Mouse (Mus musculus): ENCODE results near the gene Mgat4b. TPM values are rescaled to one million over a fixed set of nuclear protein-coding genes. Genes with fewer than 3 reads are reported as not detected.

The Mgat4b gene
- total RNA-seq (2021), result 10 to 100 TPM; 91.2 to 93.0 TPM
- long read RNA-seq, experiment 1, transcript Mgat4b-201 (15 exons, 2,429 nt), result major isoform, 70 of 102 reads
- long read RNA-seq, experiment 1, partial matches to known transcripts, result 5 of 102 reads
- long read RNA-seq, experiment 1, other reads (novel, unspliced or antisense), result 27 of 102 reads
- long read RNA-seq, experiment 2, transcript Mgat4b-201 (15 exons, 2,429 nt), result major isoform, 87 of 125 reads
- long read RNA-seq, experiment 2, partial matches to known transcripts, result 9 of 125 reads
- long read RNA-seq, experiment 2, other reads (novel, unspliced or antisense), result 29 of 125 reads

GRCm38 (mm10) chr11:50210505-50211151, at the start of gene Mgat4b, which contains the start of gene Sqstm1:
Gene Mgat4b, plus strand, starts transcription at chr11:50210890.
Gene Sqstm1, minus strand, starts transcription at chr11:50210827.
- Histone ChIP-seq H3K27ac (peak within 1 kb of the TSS; percentile 100), H3K4me3 (peak within 1 kb of the TSS; percentile 100)
- TF ChIP-seq CTCF (conservative IDR thresholded peaks at IDR 0.05), result peak; percentile 36; the same call in 1 of the 2 replicates
- peak; percentile 67 to 83 for DNase-seq (ENCODE audit: low spot score in 2 of 2)

GRCm38 (mm10) chr11:50161578-50162304, 48.9 kb upstream of the Mgat4b start:
- peak; percentile 90 for TF ChIP-seq CTCF (conservative IDR thresholded peaks at IDR 0.05)
- no peak overlapping the region for H3K27ac ChIP-seq
- DNase-seq (ENCODE audit: low spot score in 2 of 2), result peak in 1 of 2 experiments; percentile 39
- no peak overlapping the region for H3K4me3 ChIP-seq

DNA sequence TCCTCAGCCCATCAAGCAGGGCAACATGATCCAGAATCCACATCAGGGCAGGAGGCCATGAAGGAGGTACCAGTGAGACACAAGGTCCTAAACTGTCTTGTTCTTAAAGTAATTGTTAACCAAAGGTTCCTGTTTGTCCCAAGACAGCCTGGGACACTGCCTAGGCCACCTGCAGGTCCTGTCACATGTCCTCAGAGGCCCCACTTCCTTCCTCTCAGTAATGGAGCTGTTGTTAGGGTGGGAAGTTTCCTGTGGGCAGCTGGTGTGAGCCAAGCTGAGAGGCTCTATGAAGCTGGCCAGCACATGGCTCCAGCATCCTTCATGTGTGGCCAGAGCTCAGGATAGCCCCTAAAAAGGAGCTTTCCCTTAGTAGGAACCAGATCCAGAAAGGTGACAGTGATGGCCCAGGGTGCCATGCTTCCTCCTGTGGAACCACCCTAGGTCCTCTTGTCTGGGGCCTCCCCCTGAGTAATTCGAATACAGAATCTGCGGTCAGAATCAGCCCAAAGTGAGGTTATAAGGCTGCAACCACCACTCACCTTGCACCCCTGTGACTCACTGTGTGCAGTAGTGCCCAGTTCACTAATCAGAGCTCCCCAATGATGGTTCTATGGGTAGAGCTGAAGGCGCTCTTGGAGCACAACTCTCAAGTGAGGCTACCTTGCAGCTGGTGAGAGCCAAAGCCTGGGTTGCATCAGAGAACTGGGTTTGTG, 48.2 kb upstream of the Mgat4b start:
- Histone ChIP-seq H3K27ac (no peak overlapping the region), H3K4me3 (no peak overlapping the region)
- no peak for DNase-seq (ENCODE audit: low spot score in 2 of 2)
- TF ChIP-seq CTCF (conservative IDR thresholded peaks at IDR 0.05), result no peak

DNA sequence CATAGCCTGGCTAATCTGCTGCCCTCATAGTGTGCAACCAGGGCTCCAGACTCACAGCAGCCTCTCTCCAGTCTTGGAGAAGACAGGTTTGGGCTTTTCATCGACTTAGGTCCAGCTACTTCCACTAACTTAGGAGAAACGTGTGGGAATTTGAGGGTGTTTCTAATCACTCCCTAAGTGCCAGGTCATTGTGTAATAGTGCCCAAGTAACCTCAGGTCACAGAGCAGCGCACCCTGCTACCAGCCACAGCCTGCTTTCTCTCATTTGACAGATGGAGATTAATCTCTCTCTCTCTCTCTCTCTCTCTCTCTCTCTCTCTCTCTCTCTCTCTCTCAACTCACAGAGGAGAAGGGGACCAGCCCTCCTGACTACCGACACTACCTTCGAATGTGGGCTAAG, 42.3 kb upstream of the Mgat4b start:
- no peak overlapping the region for H3K27ac ChIP-seq
- no peak for TF ChIP-seq CTCF (conservative IDR thresholded peaks at IDR 0.05)
- H3K4me3 ChIP-seq, result no peak overlapping the region
- no peak for DNase-seq (ENCODE audit: low spot score in 2 of 2)

DNA sequence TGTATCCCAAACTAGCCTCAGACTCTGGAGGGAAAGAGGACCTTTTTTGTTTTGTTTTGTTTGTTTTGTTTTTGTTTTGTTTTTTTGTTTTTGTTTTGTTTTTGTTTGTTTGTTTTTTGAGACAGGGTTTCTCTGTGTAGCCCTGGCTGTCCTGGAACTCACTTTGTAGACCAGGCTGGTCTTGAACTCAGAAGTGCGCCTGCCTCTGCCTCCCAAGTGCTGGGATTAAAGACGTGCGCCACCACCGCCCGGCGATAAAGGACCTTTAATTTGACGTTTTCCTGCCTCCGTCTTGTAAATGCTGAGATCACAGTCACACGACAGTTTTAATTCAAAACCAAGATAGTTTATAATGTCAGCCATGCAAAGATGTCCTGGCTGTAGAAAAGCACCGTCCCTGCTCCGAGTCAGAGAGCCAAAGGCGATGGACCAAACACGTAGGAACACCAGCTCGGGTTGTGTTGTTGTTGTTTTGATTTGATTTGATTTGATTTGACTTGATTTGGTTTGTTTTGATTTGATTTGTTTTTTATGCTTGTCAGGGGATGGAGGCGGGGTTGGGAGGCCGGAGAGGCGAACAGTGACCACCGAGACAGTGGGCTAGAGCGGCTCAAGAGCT, 36.5 kb upstream of the Mgat4b start, which contains the start of gene Mrnip:
Gene Mrnip (plus strand): TSS at position 334 of the 619 bp plus-strand sequence.
- Histone ChIP-seq H3K27ac (peak within 1 kb of the TSS; percentile 90), H3K4me3 (peak within 1 kb of the TSS; percentile 74)
- peak; percentile 16 to 37 for DNase-seq (ENCODE audit: low spot score in 2 of 2)

- peak overlapping the region; percentile 90 for H3K27ac ChIP-seq
- TF ChIP-seq CTCF (conservative IDR thresholded peaks at IDR 0.05), result no peak
- peak overlapping the region; percentile 74 for H3K4me3 ChIP-seq
- peak; percentile 98 to 99 for DNase-seq (ENCODE audit: low spot score in 2 of 2)
Measured at GRCm38 (mm10) chr11:50174730-50175187, 35.9 kb upstream of the Mgat4b start.

- H3K27ac ChIP-seq, result no peak overlapping the region; the same call in 1 of the 2 replicates
- no peak for TF ChIP-seq CTCF (conservative IDR thresholded peaks at IDR 0.05)
- no peak for DNase-seq (ENCODE audit: low spot score in 2 of 2)
- H3K4me3 ChIP-seq, result no peak overlapping the region
Measured at GRCm38 (mm10) chr11:50176351-50176750, 34.3 kb upstream of the Mgat4b start.

DNA sequence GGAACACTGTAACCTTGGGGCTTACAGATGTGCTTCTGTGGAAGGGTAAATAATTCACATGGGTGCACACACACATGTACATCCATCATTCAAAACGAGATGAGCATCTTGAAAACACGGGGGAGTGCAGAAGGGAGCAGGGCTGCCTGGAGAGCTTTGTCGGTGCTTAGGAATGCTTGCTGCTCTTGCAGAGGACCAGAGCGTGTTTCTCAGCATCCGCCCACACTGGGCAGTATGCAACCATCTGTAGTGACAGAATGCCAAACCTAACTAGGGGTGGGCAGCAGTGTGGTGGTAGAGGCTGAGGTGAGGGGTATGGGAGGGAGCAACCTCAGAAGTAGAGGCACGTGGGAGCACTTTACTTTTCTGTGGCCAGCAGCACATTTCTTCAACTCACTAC, 33.6 kb upstream of the Mgat4b start:
- TF ChIP-seq CTCF (conservative IDR thresholded peaks at IDR 0.05), result no peak
- Histone ChIP-seq H3K27ac (peak overlapping the region; percentile 32; the same call in 1 of the 2 replicates), H3K4me3 (no peak overlapping the region)
- no peak for DNase-seq (ENCODE audit: low spot score in 2 of 2)

DNA sequence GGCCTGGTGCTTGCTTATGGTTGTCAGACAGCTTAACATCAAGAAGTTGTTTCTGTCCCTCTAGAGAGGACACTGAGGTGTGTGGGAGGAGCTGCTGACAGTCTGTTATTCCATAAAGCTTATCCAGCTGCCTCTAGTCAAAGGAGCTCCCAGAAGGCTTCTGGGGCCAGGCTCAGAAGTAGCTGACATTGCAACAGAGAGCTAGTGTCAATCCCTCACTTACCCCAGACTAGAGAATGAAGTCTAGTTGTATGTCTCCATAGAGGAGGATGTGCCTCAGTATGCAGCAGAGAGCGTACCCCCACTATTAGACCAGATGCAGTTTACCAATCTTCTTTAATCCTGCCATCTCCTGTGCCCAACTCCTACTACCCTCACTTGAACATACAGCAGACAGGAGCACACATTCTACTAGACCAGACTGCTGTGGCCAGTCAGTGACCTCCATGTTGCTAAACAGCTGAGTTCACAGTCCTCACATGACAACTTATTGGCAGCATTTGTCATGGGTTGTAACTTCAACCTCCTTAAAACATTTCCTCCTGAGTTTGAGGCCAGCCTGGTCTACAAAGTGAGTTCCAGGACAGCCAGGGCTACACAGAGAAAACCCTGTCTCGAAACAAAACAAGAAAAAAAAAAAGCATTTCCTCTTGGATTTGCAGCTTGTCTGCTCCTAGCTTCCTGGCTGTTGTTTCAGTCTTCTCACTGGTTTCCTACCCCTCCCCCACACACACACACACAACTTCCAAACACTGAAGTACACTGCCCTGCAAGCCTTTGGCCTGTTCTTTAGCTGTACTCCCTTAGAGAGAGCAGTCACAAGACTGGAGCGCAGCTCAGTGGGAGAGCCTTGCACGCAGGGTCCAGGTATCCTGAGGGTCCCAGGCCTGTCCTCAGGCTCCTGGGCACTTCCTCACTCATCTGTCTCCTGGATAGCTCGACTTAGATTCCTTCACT, 31.9 kb upstream of the Mgat4b start:
- H3K4me3 ChIP-seq, result no peak overlapping the region
- no peak for DNase-seq (ENCODE audit: low spot score in 2 of 2)
- H3K27ac ChIP-seq, result no peak overlapping the region
- no peak for TF ChIP-seq CTCF (conservative IDR thresholded peaks at IDR 0.05)

GRCm38 (mm10) chr11:50180478-50181231, 30.0 kb upstream of the Mgat4b start:
- no peak for DNase-seq (ENCODE audit: low spot score in 2 of 2)
- Histone ChIP-seq H3K4me3 (no peak overlapping the region), H3K27ac (no peak overlapping the region)
- no peak for TF ChIP-seq CTCF (conservative IDR thresholded peaks at IDR 0.05)
